Mouse (Mus musculus): Measurements from ENCODE around the gene Rbm34. TPM values are rescaled to one million over a fixed set of nuclear protein-coding genes. Genes with fewer than 3 reads are reported as not detected.
"Not testable (repeated sequence)": the region's sequence is repeated elsewhere in the genome, so short reads cannot be mapped to it uniquely, and the experiment has no call there.

Gene Rbm34
- 23.8 and 25.3 TPM in 2 replicates for polyA plus RNA-seq (2016; fragmentation: Nextera tagmentation; extraction: Ambion mirVana)

GRCm38 (mm10) chr8:126970579-126971313, at the start of gene Rbm34:
Gene Rbm34 (minus strand): TSS chr8:126971071.
- under 1% methylated on average over 50 of the region's 50 CpGs for WGBS
- H3K27ac ChIP-seq (replicated peaks) = peak within 1 kb of the TSS; percentile 87
- no peaks in the 10 kb centered on the region for H3K9me3 ChIP-seq (replicated peaks)

GRCm38 (mm10) chr8:127011668-127012067, 40.8 kb upstream of the Rbm34 start:
- DNase-seq (ENCODE audit: low spot score) = no peak
- no peak overlapping the region for H3K27ac ChIP-seq (replicated peaks)
- no peak overlapping the region for H3K4me3 ChIP-seq
- H3K4me1 ChIP-seq = no peaks in the 10 kb centered on the region
- H3K36me3 ChIP-seq = no peaks in the 10 kb centered on the region
- no peaks in the 10 kb centered on the region for H3K9me3 ChIP-seq (replicated peaks)
- 55% methylated on average over 9 of the region's 9 CpGs for WGBS
- H3K27me3 ChIP-seq (ENCODE audit: low read depth, poor library complexity, severe bottlenecking) = no peaks in the 10 kb centered on the region

More at GRCm38 (mm10) chr8:126970579-126971313, at the start of gene Rbm34:
- DNase-seq (ENCODE audit: low spot score) = peak; percentile 91
- Histone ChIP-seq H3K4me3 (peak within 1 kb of the TSS; percentile 99), H3K27me3 (ENCODE audit: low read depth, poor library complexity, severe bottlenecking) (no peaks in the 10 kb centered on the region), H3K4me1 (peaks cover 12% of the 10 kb centered on the region), H3K36me3 (peaks cover 36% of the 10 kb centered on the region)

GRCm38 (mm10) chr8:126994506-126994905, 23.6 kb upstream of the Rbm34 start:
- H3K4me1 ChIP-seq = peaks cover 7% of the 10 kb centered on the region; the same call in 1 of the 2 replicates
- H3K36me3 ChIP-seq = no peaks in the 10 kb centered on the region
- H3K4me3 ChIP-seq = no peak overlapping the region
- H3K9me3 ChIP-seq (replicated peaks) = no peaks in the 10 kb centered on the region
- H3K27ac ChIP-seq (replicated peaks) = 0 out of 2 replicates have a peak overlapping the region, but pooled peaks have one; percentile 17
- no peaks in the 10 kb centered on the region for H3K27me3 ChIP-seq (ENCODE audit: low read depth, poor library complexity, severe bottlenecking)
- 79% methylated on average over 1 of the region's 1 CpGs for WGBS
- DNase-seq (ENCODE audit: low spot score) = no peak

- Histone ChIP-seq H3K27me3 (ENCODE audit: low read depth, poor library complexity, severe bottlenecking) (peaks cover 3% of the 10 kb centered on the region; the same call in 1 of the 2 replicates), H3K9me3 (replicated peaks) (no peaks in the 10 kb centered on the region), H3K36me3 (no peaks in the 10 kb centered on the region), H3K4me3 (no peak overlapping the region), H3K4me1 (peaks cover under 1% of the 10 kb centered on the region; the same call in 1 of the 2 replicates), H3K27ac (replicated peaks) (no peak overlapping the region)
- WGBS = 79% methylated on average over 5 of the region's 5 CpGs
- DNase-seq (ENCODE audit: low spot score) = no peak
Observed at GRCm38 (mm10) chr8:126989363-126990153, 18.7 kb upstream of the Rbm34 start.

GRCm38 (mm10) chr8:126988346-126989006, 17.6 kb upstream of the Rbm34 start:
- DNase-seq (ENCODE audit: low spot score) = no peak
- 66% methylated on average over 16 of the region's 16 CpGs for WGBS
- Histone ChIP-seq H3K4me1 (no peaks in the 10 kb centered on the region), H3K9me3 (replicated peaks) (no peaks in the 10 kb centered on the region), H3K27me3 (ENCODE audit: low read depth, poor library complexity, severe bottlenecking) (peaks cover 3% of the 10 kb centered on the region; the same call in 1 of the 2 replicates), H3K36me3 (no peaks in the 10 kb centered on the region), H3K4me3 (no peak overlapping the region), H3K27ac (replicated peaks) (no peak overlapping the region)

- H3K4me3 ChIP-seq = no peak overlapping the region
- no peak overlapping the region for H3K27ac ChIP-seq (replicated peaks)
- H3K27me3 ChIP-seq (ENCODE audit: low read depth, poor library complexity, severe bottlenecking) = peaks cover 3% of the 10 kb centered on the region; the same call in 1 of the 2 replicates
- DNase-seq (ENCODE audit: low spot score) = peak; percentile 74
- no peaks in the 10 kb centered on the region for H3K4me1 ChIP-seq
- no peaks in the 10 kb centered on the region for H3K36me3 ChIP-seq
- WGBS = 3% methylated on average over 12 of the region's 12 CpGs
- H3K9me3 ChIP-seq (replicated peaks) = no peaks in the 10 kb centered on the region
Observed at GRCm38 (mm10) chr8:126986495-126986894, 15.6 kb upstream of the Rbm34 start.

- no peak overlapping the region for H3K4me3 ChIP-seq
- peaks cover 7% of the 10 kb centered on the region; the same call in 1 of the 2 replicates for H3K4me1 ChIP-seq
- no peaks in the 10 kb centered on the region for H3K36me3 ChIP-seq
- WGBS = 81% methylated on average over 5 of the region's 5 CpGs
- H3K9me3 ChIP-seq (replicated peaks) = no peaks in the 10 kb centered on the region
- H3K27me3 ChIP-seq (ENCODE audit: low read depth, poor library complexity, severe bottlenecking) = peaks cover 30% of the 10 kb centered on the region
- DNase-seq (ENCODE audit: low spot score) = no peak
- H3K27ac ChIP-seq (replicated peaks) = no peak overlapping the region
Observed at GRCm38 (mm10) chr8:126980046-126980445, 9.2 kb upstream of the Rbm34 start.

- DNase-seq (ENCODE audit: low spot score) = no peak
- H3K27me3 ChIP-seq (ENCODE audit: low read depth, poor library complexity, severe bottlenecking) = peaks cover 30% of the 10 kb centered on the region
- peaks cover 7% of the 10 kb centered on the region; the same call in 1 of the 2 replicates for H3K4me1 ChIP-seq
- peak overlapping the region; percentile 41 for H3K4me3 ChIP-seq
- 29% methylated on average over 27 of the region's 27 CpGs for WGBS
- no peaks in the 10 kb centered on the region for H3K9me3 ChIP-seq (replicated peaks)
- H3K27ac ChIP-seq (replicated peaks) = no peak overlapping the region
- H3K36me3 ChIP-seq = no peaks in the 10 kb centered on the region
Observed at GRCm38 (mm10) chr8:126979091-126979920, 8.4 kb upstream of the Rbm34 start.

GRCm38 (mm10) chr8:126978535-126978934, 7.7 kb upstream of the Rbm34 start:
- not testable (repeated sequence) for H3K27ac ChIP-seq (replicated peaks); H3K36me3 ChIP-seq; H3K4me3 ChIP-seq; H3K4me1 ChIP-seq; H3K9me3 ChIP-seq (replicated peaks); DNase-seq (ENCODE audit: low spot score)
- 51% methylated on average over 2 of the region's 3 CpGs for WGBS
- peaks cover 30% of the 10 kb centered on the region for H3K27me3 ChIP-seq (ENCODE audit: low read depth, poor library complexity, severe bottlenecking)

- no peak overlapping the region for H3K4me3 ChIP-seq
- H3K27ac ChIP-seq (replicated peaks) = no peak overlapping the region
- H3K36me3 ChIP-seq = no peaks in the 10 kb centered on the region
- no peaks in the 10 kb centered on the region for H3K9me3 ChIP-seq (replicated peaks)
- no peak for DNase-seq (ENCODE audit: low spot score)
- H3K27me3 ChIP-seq (ENCODE audit: low read depth, poor library complexity, severe bottlenecking) = peaks cover 30% of the 10 kb centered on the region
- WGBS = 88% methylated on average over 10 of the region's 10 CpGs
- peaks cover 7% of the 10 kb centered on the region; the same call in 1 of the 2 replicates for H3K4me1 ChIP-seq
Observed at GRCm38 (mm10) chr8:126978028-126978427, 7.2 kb upstream of the Rbm34 start.

GRCm38 (mm10) chr8:126976608-126977348, 5.9 kb upstream of the Rbm34 start:
- no peak for DNase-seq (ENCODE audit: low spot score)
- Histone ChIP-seq H3K36me3 (no peaks in the 10 kb centered on the region), H3K27ac (replicated peaks) (no peak overlapping the region), H3K4me3 (no peak overlapping the region), H3K9me3 (replicated peaks) (no peaks in the 10 kb centered on the region), H3K4me1 (peaks cover 7% of the 10 kb centered on the region; the same call in 1 of the 2 replicates), H3K27me3 (ENCODE audit: low read depth, poor library complexity, severe bottlenecking) (peaks cover 30% of the 10 kb centered on the region)
- 65% methylated on average over 8 of the region's 8 CpGs for WGBS

Data from midbrain, embryonic 10.5 days (tissue).